Mouse (Mus musculus): ENCODE measurements around the gene Slc35f1. TPM values are rescaled to one million over a fixed set of nuclear protein-coding genes. Genes with fewer than 3 reads are reported as not detected.

Slc35f1 gene
- total and polyA plus RNA-seq, 3 experiments, result not detected

DNA sequence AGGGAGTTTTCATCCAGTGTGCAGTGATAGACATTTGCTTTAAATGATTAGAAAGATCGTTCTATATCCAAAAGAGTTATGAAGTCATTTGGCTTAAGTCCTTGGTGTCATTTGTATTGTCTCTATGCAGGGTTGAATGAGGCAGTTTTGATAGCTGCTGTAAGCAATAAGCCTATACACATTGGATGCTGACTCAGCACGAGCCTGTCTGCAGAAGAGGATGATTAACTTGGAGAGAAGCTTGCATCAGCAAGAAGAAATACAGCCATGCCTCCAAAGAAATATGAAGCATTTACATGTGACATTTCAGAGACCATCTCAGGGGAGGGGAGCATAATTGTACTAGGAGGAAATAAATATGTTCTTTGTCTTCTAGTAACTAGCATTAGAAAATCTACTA is 19.1 kb downstream of the Slc35f1 start:
- Histone ChIP-seq H3K4me3 (ENCODE audit: control insufficient read depth in 1 of 2, insufficient read depth in 1 of 2, low read depth in 2 of 2, low read length in 2 of 2) (no peak overlapping the region), H3K9ac (ENCODE audit: control insufficient read depth, low read depth, low read length, poor library complexity, severe bottlenecking) (no peak overlapping the region), H3K27ac (ENCODE audit: control insufficient read depth, low read depth, low read length) (no peak overlapping the region), H3K27me3 (ENCODE audit: control insufficient read depth in 1 of 2, insufficient read depth in 2 of 2, low read length in 2 of 2) (no peaks in the 10 kb centered on the region), H3K4me1 (ENCODE audit: control insufficient read depth in 1 of 2, insufficient read depth in 2 of 2, low read length in 2 of 2) (no peaks in the 10 kb centered on the region), H3K36me3 (ENCODE audit: control insufficient read depth in 1 of 2, insufficient read depth in 2 of 2, low read length in 2 of 2) (no peaks in the 10 kb centered on the region), H3K9me3 (replicated peaks; ENCODE audit: insufficient read depth, low read length) (no peaks in the 10 kb centered on the region), H3K79me2 (ENCODE audit: control insufficient read depth, insufficient read depth, low read length, poor library complexity) (no peaks in the 10 kb centered on the region)
- no peak for DNase-seq (ENCODE audit: low read depth, low spot score)
- no peak for TF ChIP-seq MAZ (IDR thresholded peaks at IDR 0.05; ENCODE audit: low read depth, low read length)
- no peak for TF ChIP-seq ZC3H11A (IDR thresholded peaks at IDR 0.05; ENCODE audit: low read depth, low read length)
- no peak for TF ChIP-seq E2F4 (IDR thresholded peaks at IDR 0.05; ENCODE audit: borderline replicate concordance, low read depth, low read length)
- no peak for TF ChIP-seq KAT2A (conservative IDR thresholded peaks at IDR 0.05; ENCODE audit: low read depth, low read length)
- no peak for TF ChIP-seq CHD2 (IDR thresholded peaks at IDR 0.05; ENCODE audit: low read length)
- no peak for TF ChIP-seq ZNF384 (IDR thresholded peaks at IDR 0.05; ENCODE audit: low read depth, low read length)
- TF ChIP-seq SIN3A (IDR thresholded peaks at IDR 0.05; ENCODE audit: low read length), result no peak
- TF ChIP-seq SMC3 (IDR thresholded peaks at IDR 0.05; ENCODE audit: low read depth, low read length), result no peak
- TF ChIP-seq TAL1 (IDR thresholded peaks at IDR 0.05; ENCODE audit: low read length), result no peak
- TF ChIP-seq POLR2AphosphoS5 (IDR thresholded peaks at IDR 0.05; ENCODE audit: borderline replicate concordance, low read depth, low read length), result no peak
- no peak for TF ChIP-seq ZMIZ1 (IDR thresholded peaks at IDR 0.05; ENCODE audit: low read depth, low read length)
- no peak for TF ChIP-seq RCOR1 (IDR thresholded peaks at IDR 0.05; ENCODE audit: low read depth, low read length)

- no peak for TF ChIP-seq MAFK (IDR thresholded peaks at IDR 0.05; ENCODE audit: borderline replicate concordance, low read depth, low read length)
- no peak for TF ChIP-seq ZNF384 (IDR thresholded peaks at IDR 0.05; ENCODE audit: low read depth, low read length)
- no peak for TF ChIP-seq POLR2AphosphoS5 (IDR thresholded peaks at IDR 0.05; ENCODE audit: borderline replicate concordance, low read depth, low read length)
- no peak for TF ChIP-seq BHLHE40 (IDR thresholded peaks at IDR 0.05; ENCODE audit: borderline replicate concordance, low read depth, low read length)
- TF ChIP-seq ETS1 (IDR thresholded peaks at IDR 0.05; ENCODE audit: low read depth, low read length), result no peak
- no peak for TF ChIP-seq MXI1 (IDR thresholded peaks at IDR 0.05; ENCODE audit: low read depth, low read length)
- no peak for TF ChIP-seq MYC (IDR thresholded peaks at IDR 0.05; ENCODE audit: low read depth, low read length)
- no peak for TF ChIP-seq TCF12 (IDR thresholded peaks at IDR 0.05; ENCODE audit: low read depth, low read length)
- no peak for TF ChIP-seq JUND (IDR thresholded peaks at IDR 0.05; ENCODE audit: low read depth, low read length)
- TF ChIP-seq ZC3H11A (IDR thresholded peaks at IDR 0.05; ENCODE audit: low read depth, low read length), result no peak
- no peak for TF ChIP-seq UBTF (IDR thresholded peaks at IDR 0.05; ENCODE audit: borderline replicate concordance, insufficient read depth, low read depth, low read length)
- no peak for TF ChIP-seq KAT2A (conservative IDR thresholded peaks at IDR 0.05; ENCODE audit: low read depth, low read length)
- TF ChIP-seq MYB (IDR thresholded peaks at IDR 0.05; ENCODE audit: low read depth, low read length), result no peak
- no peak for TF ChIP-seq TBP (IDR thresholded peaks at IDR 0.05; ENCODE audit: low read depth, low read length)
- TF ChIP-seq CHD1 (IDR thresholded peaks at IDR 0.05; ENCODE audit: low read depth, low read length), result no peak
- TF ChIP-seq POLR2AphosphoS2 (IDR thresholded peaks at IDR 0.05; ENCODE audit: low read length), result no peak
- H3K36me3 ChIP-seq (ENCODE audit: control insufficient read depth in 1 of 2, insufficient read depth in 2 of 2, low read length in 2 of 2), result no peaks in the 10 kb centered on the region
- H3K4me3 ChIP-seq (ENCODE audit: control insufficient read depth in 1 of 2, insufficient read depth in 1 of 2, low read depth in 2 of 2, low read length in 2 of 2), result no peak overlapping the region
These were observed 21.8 kb downstream of the Slc35f1 start for GRCm38 (mm10) chr10:52712166-52712565.

More at GRCm38 (mm10) chr10:52712166-52712565, 21.8 kb downstream of the Slc35f1 start:
- Histone ChIP-seq H3K9ac (ENCODE audit: control insufficient read depth, low read depth, low read length, poor library complexity, severe bottlenecking) (no peak overlapping the region), H3K27ac (ENCODE audit: control insufficient read depth, low read depth, low read length) (no peak overlapping the region), H3K27me3 (ENCODE audit: control insufficient read depth in 1 of 2, insufficient read depth in 2 of 2, low read length in 2 of 2) (no peaks in the 10 kb centered on the region), H3K9me3 (replicated peaks; ENCODE audit: insufficient read depth, low read length) (no peaks in the 10 kb centered on the region), H3K4me1 (ENCODE audit: control insufficient read depth in 1 of 2, insufficient read depth in 2 of 2, low read length in 2 of 2) (no peaks in the 10 kb centered on the region), H3K79me2 (ENCODE audit: control insufficient read depth, insufficient read depth, low read length, poor library complexity) (no peaks in the 10 kb centered on the region)
- no peak for DNase-seq (ENCODE audit: low read depth, low spot score)

All from MEL (cell line).